Mouse (Mus musculus): Measurements from ENCODE around the gene Smok2b.
"Not testable (repeated sequence)": the region's sequence is repeated elsewhere in the genome, so short reads cannot be mapped to it uniquely, and the experiment has no call there.

GRCm38 (mm10) chr17:13180491-13180890 is 49.6 kb upstream of the Smok2b start:
- TF ChIP-seq GATA1 (IDR thresholded peaks at IDR 0.05; ENCODE audit: borderline replicate concordance, low read length); FLI1 (IDR thresholded peaks at IDR 0.05; ENCODE audit: low read length): not testable (repeated sequence)
